Mouse (Mus musculus): ENCODE measurements at regions not wholly inside any gene's neighbourhood (a gene's known extent, or its start where the extent isn't known, plus 50 kb on each side); places are given as distances from the start of the nearest gene placed in this dataset.

- no peaks in the 10 kb centered on the region for H3K36me3 ChIP-seq (ENCODE audit: insufficient read depth)
- 16% methylated on average over 10 of the region's 10 CpGs for WGBS
- DNase-seq (peak; percentile 49), ATAC-seq (peak; percentile 56; the same call in 1 of the 2 replicates)
- no peak overlapping the region for H3K9ac ChIP-seq
- no peaks in the 10 kb centered on the region for H3K9me3 ChIP-seq (ENCODE audit: low read length)
- H3K27ac ChIP-seq (ENCODE audit: low read depth, low read length) = peak overlapping the region; percentile 29
- no peaks in the 10 kb centered on the region for H3K27me3 ChIP-seq (ENCODE audit: insufficient read depth, low read length)
- H3K4me1 ChIP-seq (ENCODE audit: insufficient read depth) = peaks cover 15% of the 10 kb centered on the region; the same call in 1 of the 2 replicates
- H3K4me3 ChIP-seq (ENCODE audit: low read depth, low read length) = no peak overlapping the region
- H3K4me2 ChIP-seq (ENCODE audit: low read depth) = no peak overlapping the region
- no peak; the same call in 1 of the 2 replicates for TF ChIP-seq CTCF (IDR thresholded peaks at IDR 0.05; ENCODE audit: low read depth)
Observed at GRCm38 (mm10) chr17:87521622-87522151, 75.0 kb upstream of the Calm2 start.

- no peaks in the 10 kb centered on the region for H3K36me3 ChIP-seq (ENCODE audit: insufficient read depth)
- no peak overlapping the region for H3K4me3 ChIP-seq (ENCODE audit: low read depth, low read length)
- TF ChIP-seq CTCF (IDR thresholded peaks at IDR 0.05; ENCODE audit: low read depth) = no peak
- peaks cover 15% of the 10 kb centered on the region; the same call in 1 of the 2 replicates for H3K4me1 ChIP-seq (ENCODE audit: insufficient read depth)
- no peak overlapping the region for H3K4me2 ChIP-seq (ENCODE audit: low read depth)
- no peak overlapping the region; the same call in 1 of the 2 replicates for H3K9ac ChIP-seq
- H3K27ac ChIP-seq (ENCODE audit: low read depth, low read length) = peak overlapping the region; percentile 29
- peak; percentile 77 for ATAC-seq
- no peaks in the 10 kb centered on the region for H3K9me3 ChIP-seq (ENCODE audit: low read length)
- 8% methylated on average over 8 of the region's 8 CpGs for WGBS
- peak; percentile 40 for DNase-seq
- H3K27me3 ChIP-seq (ENCODE audit: insufficient read depth, low read length) = no peaks in the 10 kb centered on the region
Observed at GRCm38 (mm10) chr17:87522500-87523091, 75.9 kb upstream of the Calm2 start.

- Histone ChIP-seq H3K27ac (ENCODE audit: low read depth, low read length) (no peak overlapping the region), H3K4me2 (ENCODE audit: low read depth) (no peak overlapping the region), H3K9me3 (ENCODE audit: low read length) (no peaks in the 10 kb centered on the region), H3K27me3 (ENCODE audit: insufficient read depth, low read length) (no peaks in the 10 kb centered on the region), H3K4me3 (ENCODE audit: low read depth, low read length) (no peak overlapping the region), H3K4me1 (ENCODE audit: insufficient read depth) (peaks cover 15% of the 10 kb centered on the region; the same call in 1 of the 2 replicates), H3K9ac (no peak overlapping the region), H3K36me3 (ENCODE audit: insufficient read depth) (no peaks in the 10 kb centered on the region)
- no peak for TF ChIP-seq CTCF (IDR thresholded peaks at IDR 0.05; ENCODE audit: low read depth)
- WGBS = 46% methylated on average over 10 of the region's 10 CpGs
- ATAC-seq (no peak), DNase-seq (no peak)
Observed at GRCm38 (mm10) chr17:87523643-87524042, 76.9 kb upstream of the Calm2 start.

GRCm38 (mm10) chr17:87527174-87527573 is 80.4 kb upstream of the Calm2 start:
- no peaks in the 10 kb centered on the region for H3K27me3 ChIP-seq (ENCODE audit: insufficient read depth, low read length)
- no peaks in the 10 kb centered on the region for H3K36me3 ChIP-seq (ENCODE audit: insufficient read depth)
- DNase-seq (no peak), ATAC-seq (no peak)
- H3K4me1 ChIP-seq (ENCODE audit: insufficient read depth) = peaks cover 18% of the 10 kb centered on the region
- no peak overlapping the region for H3K4me3 ChIP-seq (ENCODE audit: low read depth, low read length)
- no peak for TF ChIP-seq CTCF (IDR thresholded peaks at IDR 0.05; ENCODE audit: low read depth)
- H3K9me3 ChIP-seq (ENCODE audit: low read length) = no peaks in the 10 kb centered on the region
- no peak overlapping the region for H3K9ac ChIP-seq
- H3K4me2 ChIP-seq (ENCODE audit: low read depth) = no peak overlapping the region
- H3K27ac ChIP-seq (ENCODE audit: low read depth, low read length) = no peak overlapping the region
- 94% methylated on average over 7 of the region's 7 CpGs for WGBS

GRCm38 (mm10) chr17:87530162-87530817 is 83.6 kb upstream of the Calm2 start:
- Histone ChIP-seq H3K9ac (peak overlapping the region; percentile 36), H3K27ac (ENCODE audit: low read depth, low read length) (no peak overlapping the region), H3K36me3 (ENCODE audit: insufficient read depth) (no peaks in the 10 kb centered on the region), H3K4me3 (ENCODE audit: low read depth, low read length) (peak overlapping the region; percentile 42), H3K9me3 (ENCODE audit: low read length) (no peaks in the 10 kb centered on the region), H3K27me3 (ENCODE audit: insufficient read depth, low read length) (no peaks in the 10 kb centered on the region), H3K4me1 (ENCODE audit: insufficient read depth) (peaks cover 15% of the 10 kb centered on the region), H3K4me2 (ENCODE audit: low read depth) (peak overlapping the region; percentile 60)
- ATAC-seq (peak; percentile 91), DNase-seq (peak; percentile 88)
- 11% methylated on average over 28 of the region's 29 CpGs for WGBS
- peak; percentile 83 for TF ChIP-seq CTCF (IDR thresholded peaks at IDR 0.05; ENCODE audit: low read depth)

- Histone ChIP-seq H3K4me1 (ENCODE audit: insufficient read depth) (peaks cover 15% of the 10 kb centered on the region), H3K27me3 (ENCODE audit: insufficient read depth, low read length) (no peaks in the 10 kb centered on the region), H3K9me3 (ENCODE audit: low read length) (no peaks in the 10 kb centered on the region), H3K36me3 (ENCODE audit: insufficient read depth) (no peaks in the 10 kb centered on the region), H3K4me3 (ENCODE audit: low read depth, low read length) (peak overlapping the region; percentile 42), H3K4me2 (ENCODE audit: low read depth) (peak overlapping the region; percentile 60), H3K27ac (ENCODE audit: low read depth, low read length) (no peak overlapping the region), H3K9ac (peak overlapping the region; percentile 36)
- DNase-seq (no peak), ATAC-seq (peak; percentile 46)
- 2% methylated on average over 17 of the region's 17 CpGs for WGBS
- TF ChIP-seq CTCF (IDR thresholded peaks at IDR 0.05; ENCODE audit: low read depth) = no peak
Observed at GRCm38 (mm10) chr17:87530818-87531410, 84.2 kb upstream of the Calm2 start.
